Mouse (Mus musculus) kidney, embryonic 14.5 days (tissue): ENCODE measurements around the gene Pax4. TPM values are rescaled to one million over a fixed set of nuclear protein-coding genes. Genes with fewer than 3 reads are reported as not detected.
A peak's percentile ranks its signal among the peaks of the same experiment; 100 is the strongest.

Experiments
- ATAC-seq: fragments of 200-750 bp; cut with Nextera tagmentation; 2 replicates; pipeline ENCODE4 v1.8.0; 2017; ENCODE audit warnings: moderate number of reproducible peaks, mild to moderate bottlenecking, moderate TSS enrichment, moderate library complexity; ENCODE audit not compliant: low FRiP score, low TSS enrichment
- H3K27ac ChIP-seq: fragments of 300-500 bp; sonication (generic); 2 replicates; pipeline ENCODE4 v1.5.1; 2014; ENCODE audit warnings: low read depth, mild to moderate bottlenecking, low read length, moderate library complexity, mixed read lengths
- H3K27me3 ChIP-seq: fragments of 300-500 bp; sonication (generic); 2 replicates; pipeline ENCODE4 v1.6.1; 2014; ENCODE audit warnings: mild to moderate bottlenecking, low read length; ENCODE audit not compliant: control insufficient read depth, insufficient read depth
- H3K36me3 ChIP-seq: fragments of 300-500 bp; sonication (generic); 2 replicates; pipeline ENCODE4 v1.6.1; 2014; ENCODE audit warnings: low read length, mixed read lengths; ENCODE audit not compliant: control insufficient read depth, insufficient read depth
- H3K4me1 ChIP-seq: fragments of 300-500 bp; sonication (generic); 2 replicates; pipeline ENCODE4 v1.6.1; 2014; ENCODE audit warnings: low read length, mixed read lengths; ENCODE audit not compliant: control insufficient read depth, insufficient read depth
- H3K4me2 ChIP-seq: fragments of 300-500 bp; sonication (generic); replicated peaks from 2 replicates; pipeline ENCODE4 v1.6.1; 2014; ENCODE audit warnings: low read depth, mild to moderate bottlenecking, low read length
- H3K4me3 ChIP-seq: fragments of 300-500 bp; sonication (generic); 2 replicates; pipeline ENCODE4 v1.5.1; 2014; ENCODE audit warnings: mild to moderate bottlenecking, low read length
- H3K9ac ChIP-seq: fragments of 300-500 bp; sonication (generic); 2 replicates; pipeline ENCODE4 v1.6.1; 2014; ENCODE audit warnings: low read depth, mild to moderate bottlenecking, low read length, moderate library complexity
- H3K9me3 ChIP-seq: fragments of 300-500 bp; sonication (generic); 2 replicates; pipeline ENCODE4 v1.6.1; 2016; ENCODE audit warnings: low read length; ENCODE audit not compliant: control insufficient read depth
- whole genome bisulfite sequencing: fragments of 180-500 bp; shearing (Covaris S2); extraction: QIAGEN DNeasy Blood & Tissue Kit; methylation state at CpG from one replicate; pipeline ENCODE4 v1.1.7; 2014; 5-methylcytosine and 5-hydroxymethylcytosine counted together
- polyA plus RNA-seq: library from polyadenylated mRNA; unstranded; fragments of >200 nt; fragmentation: Nextera tagmentation; extraction: Ambion mirVana; gene quantifications from 2 replicates; pipeline ENCODE4 v1.2.1, GENCODE M21; 2014

Pax4 gene
- not detected in 2 replicates for polyA plus RNA-seq

- WGBS = 71% methylated on average over 2 of the region's 2 CpGs
- no peak within 1 kb of the TSS for H3K27ac ChIP-seq
- no peak within 1 kb of the TSS for H3K9ac ChIP-seq
- no peaks in the 10 kb centered on the region for H3K36me3 ChIP-seq
- H3K4me2 ChIP-seq = no peak within 1 kb of the TSS
- no peaks in the 10 kb centered on the region for H3K9me3 ChIP-seq
- no peak within 1 kb of the TSS for H3K4me3 ChIP-seq
- no peaks in the 10 kb centered on the region for H3K4me1 ChIP-seq
- peaks cover 33% of the 10 kb centered on the region for H3K27me3 ChIP-seq
- no peak for ATAC-seq
Measured at GRCm38 (mm10) chr6:28449253-28449652, at the start of gene Pax4. Gene Pax4 (minus strand): TSS chr6:28449353.

DNA sequence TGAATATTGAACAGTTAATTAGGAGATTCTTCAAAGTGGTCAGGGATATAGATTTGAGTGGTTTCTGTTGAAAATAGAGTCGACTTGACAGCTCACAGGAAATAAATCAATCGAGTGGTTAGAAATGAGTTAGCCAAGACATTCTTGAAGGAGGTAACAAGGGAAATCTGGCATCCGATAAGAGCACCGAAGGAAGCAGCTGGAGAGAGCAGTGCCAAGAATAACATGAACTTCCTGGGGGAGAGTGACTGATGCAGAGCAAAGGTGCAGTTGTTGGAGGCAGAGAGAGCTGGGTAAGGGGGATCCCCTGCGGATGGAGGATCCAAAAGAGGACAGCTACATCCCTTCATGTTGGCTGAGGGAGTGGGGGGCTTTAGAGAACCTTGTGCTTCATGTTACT is 48.7 kb upstream of the Pax4 start:
- WGBS = 37% methylated on average over 5 of the region's 5 CpGs
- Histone ChIP-seq H3K4me2 (no peak overlapping the region), H3K9me3 (no peaks in the 10 kb centered on the region), H3K4me1 (0 out of 2 replicates have a peak, but pooled peaks cover 3% of the 10 kb centered on the region), H3K27ac (no peak overlapping the region), H3K36me3 (peaks cover 3% of the 10 kb centered on the region; the same call in 1 of the 2 replicates), H3K9ac (no peak overlapping the region), H3K27me3 (no peaks in the 10 kb centered on the region), H3K4me3 (no peak overlapping the region)
- no peak for ATAC-seq

DNA sequence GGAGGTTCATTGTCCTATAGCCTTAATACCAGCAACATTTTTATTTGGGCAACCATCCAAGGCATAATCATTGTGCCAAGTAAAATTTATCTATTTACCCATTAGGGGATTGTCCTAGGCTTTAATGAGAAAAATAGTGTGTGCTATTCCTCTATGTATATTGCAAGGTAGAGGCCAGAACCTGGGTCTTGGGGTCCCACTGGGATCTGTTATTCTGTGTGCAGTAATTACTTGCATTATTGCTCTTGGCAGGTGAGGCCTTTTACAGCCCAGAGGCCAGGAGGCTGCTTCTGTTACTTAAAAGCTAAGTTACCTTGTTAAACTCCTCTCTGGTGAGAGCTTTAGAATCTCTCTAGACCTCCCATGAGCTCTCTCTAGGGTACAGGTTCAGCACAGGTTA is 42.0 kb upstream of the Pax4 start:
- H3K4me3 ChIP-seq = no peak overlapping the region
- H3K4me1 ChIP-seq = 0 out of 2 replicates have a peak, but pooled peaks cover 7% of the 10 kb centered on the region
- ATAC-seq = peak; percentile 60
- no peaks in the 10 kb centered on the region for H3K9me3 ChIP-seq
- peaks cover 13% of the 10 kb centered on the region; the same call in 1 of the 2 replicates for H3K36me3 ChIP-seq
- no peaks in the 10 kb centered on the region for H3K27me3 ChIP-seq
- no peak overlapping the region for H3K27ac ChIP-seq
- no peak overlapping the region for H3K9ac ChIP-seq
- no peak overlapping the region for H3K4me2 ChIP-seq

DNA sequence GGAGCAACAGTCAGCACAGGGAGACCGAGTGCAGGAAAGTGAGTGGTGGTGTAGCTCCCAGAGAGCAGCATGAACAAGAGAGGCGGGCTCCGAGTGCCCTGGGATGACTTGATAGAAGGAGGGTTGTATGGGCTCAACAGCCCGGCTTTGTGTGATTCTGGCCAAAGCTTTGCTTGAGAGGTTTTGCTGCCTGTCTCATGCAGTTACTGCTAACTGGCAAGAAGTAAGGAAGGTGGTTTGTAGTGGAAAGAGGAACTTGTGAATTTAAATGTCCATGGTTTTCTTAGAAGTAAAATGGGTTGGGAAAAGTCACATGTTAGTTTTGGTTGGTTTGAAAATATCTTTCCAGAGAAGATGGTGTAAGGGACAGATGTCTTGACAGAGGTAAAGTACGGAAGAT is 41.5 kb upstream of the Pax4 start:
- Histone ChIP-seq H3K4me2 (no peak overlapping the region), H3K27me3 (no peaks in the 10 kb centered on the region), H3K9ac (no peak overlapping the region), H3K4me1 (0 out of 2 replicates have a peak, but pooled peaks cover 7% of the 10 kb centered on the region), H3K36me3 (peaks cover 17% of the 10 kb centered on the region; the same call in 1 of the 2 replicates), H3K4me3 (no peak overlapping the region), H3K27ac (no peak overlapping the region), H3K9me3 (no peaks in the 10 kb centered on the region)
- ATAC-seq = no peak
- WGBS = 83% methylated on average over 5 of the region's 5 CpGs

GRCm38 (mm10) chr6:28488204-28488851 is 39.2 kb upstream of the Pax4 start:
- Histone ChIP-seq H3K4me2 (no peak overlapping the region), H3K27ac (no peak overlapping the region), H3K4me3 (no peak overlapping the region), H3K27me3 (no peaks in the 10 kb centered on the region), H3K4me1 (peaks cover 10% of the 10 kb centered on the region; the same call in 1 of the 2 replicates), H3K9ac (no peak overlapping the region), H3K9me3 (no peaks in the 10 kb centered on the region), H3K36me3 (peaks cover 26% of the 10 kb centered on the region; the same call in 1 of the 2 replicates)
- WGBS = 86% methylated on average over 1 of the region's 1 CpGs
- no peak for ATAC-seq

DNA sequence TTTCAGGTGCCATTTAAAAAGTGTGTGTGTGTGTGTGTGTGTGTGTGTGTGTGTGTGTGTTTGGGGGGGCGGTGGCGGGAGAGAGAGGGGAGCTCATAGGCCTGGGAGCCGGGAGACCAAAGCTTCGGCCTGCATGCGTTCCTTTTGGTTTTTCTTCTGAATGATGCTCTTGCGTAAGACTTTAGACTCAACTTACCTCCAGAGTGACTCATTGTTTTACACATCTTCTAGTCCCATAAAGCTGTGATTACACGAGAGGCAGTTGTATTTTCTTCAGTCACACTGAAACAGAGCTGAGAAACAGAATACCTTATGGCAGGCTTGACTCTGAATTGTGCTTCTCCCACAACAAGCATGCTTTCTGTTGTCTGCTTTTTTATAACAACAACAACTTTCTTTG is 37.8 kb upstream of the Pax4 start:
- H3K4me1 ChIP-seq = peaks cover 23% of the 10 kb centered on the region
- H3K27ac ChIP-seq = no peak overlapping the region
- no peaks in the 10 kb centered on the region for H3K27me3 ChIP-seq
- peaks cover 23% of the 10 kb centered on the region; the same call in 1 of the 2 replicates for H3K36me3 ChIP-seq
- no peak overlapping the region for H3K4me3 ChIP-seq
- H3K9me3 ChIP-seq = no peaks in the 10 kb centered on the region
- 85% methylated on average over 7 of the region's 7 CpGs for whole genome bisulfite sequencing
- no peak overlapping the region for H3K9ac ChIP-seq
- H3K4me2 ChIP-seq = no peak overlapping the region
- no peak for ATAC-seq

DNA sequence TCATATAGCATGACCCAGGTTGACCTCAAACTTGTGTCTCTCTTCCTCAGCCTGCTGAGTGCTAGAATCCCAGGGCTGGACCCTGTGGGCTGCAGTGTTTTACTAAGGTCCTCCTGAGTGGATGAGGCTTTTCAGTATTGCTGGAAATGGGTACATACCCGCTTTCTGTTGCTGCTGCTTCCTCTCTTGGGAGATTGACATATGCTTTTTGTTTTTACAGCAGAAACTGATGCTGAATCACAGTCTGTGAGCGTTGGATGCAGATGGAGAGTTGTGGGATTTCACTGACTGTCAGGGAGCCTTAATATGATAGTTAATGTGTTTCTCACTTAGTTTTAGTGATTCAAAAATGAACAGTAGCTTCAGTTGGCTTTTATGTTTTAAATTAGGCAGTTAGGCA is 37.3 kb upstream of the Pax4 start:
- H3K36me3 ChIP-seq = peaks cover 23% of the 10 kb centered on the region; the same call in 1 of the 2 replicates
- no peak overlapping the region for H3K4me3 ChIP-seq
- no peak overlapping the region for H3K27ac ChIP-seq
- no peaks in the 10 kb centered on the region for H3K27me3 ChIP-seq
- H3K9me3 ChIP-seq = no peaks in the 10 kb centered on the region
- H3K4me2 ChIP-seq = no peak overlapping the region
- no peak for ATAC-seq
- H3K9ac ChIP-seq = no peak overlapping the region
- 81% methylated on average over 2 of the region's 2 CpGs for WGBS
- H3K4me1 ChIP-seq = peaks cover 27% of the 10 kb centered on the region

- WGBS = 83% methylated on average over 2 of the region's 2 CpGs
Measured at GRCm38 (mm10) chr6:28486008-28486407, 36.9 kb upstream of the Pax4 start.

GRCm38 (mm10) chr6:28482711-28483315 is 33.7 kb upstream of the Pax4 start:
- H3K36me3 ChIP-seq = peaks cover 13% of the 10 kb centered on the region; the same call in 1 of the 2 replicates
- no peak overlapping the region; the same call in 1 of the 2 replicates for H3K4me2 ChIP-seq
- WGBS = 64% methylated on average over 4 of the region's 4 CpGs
- H3K27ac ChIP-seq = no peak overlapping the region
- H3K4me3 ChIP-seq = no peak overlapping the region
- H3K9me3 ChIP-seq = no peaks in the 10 kb centered on the region
- H3K4me1 ChIP-seq = peaks cover 29% of the 10 kb centered on the region
- no peaks in the 10 kb centered on the region for H3K27me3 ChIP-seq
- no peak overlapping the region for H3K9ac ChIP-seq
- no peak for ATAC-seq

More at GRCm38 (mm10) chr6:28486008-28486407, 36.9 kb upstream of the Pax4 start:
- H3K4me3 ChIP-seq = no peak overlapping the region
- no peak for ATAC-seq
- no peak overlapping the region for H3K9ac ChIP-seq
- H3K4me1 ChIP-seq = peaks cover 31% of the 10 kb centered on the region
- H3K27ac ChIP-seq = no peak overlapping the region
- peaks cover 23% of the 10 kb centered on the region; the same call in 1 of the 2 replicates for H3K36me3 ChIP-seq
- no peaks in the 10 kb centered on the region for H3K27me3 ChIP-seq
- no peaks in the 10 kb centered on the region for H3K9me3 ChIP-seq
- no peak overlapping the region for H3K4me2 ChIP-seq
